Mouse (Mus musculus) adrenal gland, adult 18-20 months (tissue): Measurements from ENCODE around the gene Rassf1. TPM values are rescaled to one million over a fixed set of nuclear protein-coding genes. Genes with fewer than 3 reads are reported as not detected.

Experiments used
- DNase-seq, 2 experiments: peaks; one replicate each; pipeline ENCODE4 v3.0.0; 2021 to 2022; ENCODE audit warnings: low spot score in 2 of 2
- total RNA-seq, 2 experiments: library from RNA; stranded (reverse); gene quantifications; 1 replicate in 1 of 2; 2 replicates in 1 of 2; pipeline ENCODE4 v1.2.3; 2021

Rassf1 gene
- total RNA-seq, 2 experiments from 2014 or later = 16.4 to 24.2 TPM

- no peak for DNase-seq
Observed at GRCm38 (mm10) chr9:107599842-107600241, 48.5 kb downstream of the Rassf1 start.

- DNase-seq = no peak
Observed at GRCm38 (mm10) chr9:107600745-107601144, 49.4 kb downstream of the Rassf1 start.

GRCm38 (mm10) chr9:107601275-107601674 lies 49.9 kb downstream of the Rassf1 start:
- no peak for DNase-seq

- peak; percentile 97 to 98 for DNase-seq
Observed at GRCm38 (mm10) chr9:107602068-107602648, 50.8 kb downstream of the Rassf1 start.

GRCm38 (mm10) chr9:107603251-107603650 lies 51.9 kb downstream of the Rassf1 start:
- no peak for DNase-seq

- DNase-seq = no peak
Observed at GRCm38 (mm10) chr9:107605041-107605661, 53.8 kb downstream of the Rassf1 start.

GRCm38 (mm10) chr9:107606591-107606990 lies 55.2 kb downstream of the Rassf1 start:
- no peak for DNase-seq

GRCm38 (mm10) chr9:107607036-107607435 lies 55.7 kb downstream of the Rassf1 start:
- no peak for DNase-seq

- DNase-seq = no peak
Observed at GRCm38 (mm10) chr9:107607653-107608245, 56.4 kb downstream of the Rassf1 start.

- DNase-seq = no peak
Observed at GRCm38 (mm10) chr9:107608741-107609432, 57.5 kb downstream of the Rassf1 start, which contains the start of gene Sema3b. Gene Sema3b (minus strand): TSS chr9:107609229.

GRCm38 (mm10) chr9:107609433-107609830 lies 58.1 kb downstream of the Rassf1 start:
- DNase-seq = no peak

GRCm38 (mm10) chr9:107611456-107612190 lies 60.3 kb downstream of the Rassf1 start:
- no peak for DNase-seq

Other genes starting within 250 kb of the Rassf1 start
- 10 to 100 TPM; 12.9 to 17.4 TPM for gene Hemk1, start 213.2 kb upstream of the Rassf1 start, total RNA-seq
- 1 to 10 TPM in 1 of 2 experiments, under 1 TPM in 1; 0.30 to 1.3 TPM for gene 6430571L13Rik, start 211.0 kb upstream of the Rassf1 start, total RNA-seq
- gene Cacna2d2, start 151.9 kb upstream of the Rassf1 start, total RNA-seq = 1 to 10 TPM; 5.8 to 6.9 TPM
- gene Tmem115, start 17.6 kb upstream of the Rassf1 start, total RNA-seq = 10 to 100 TPM; 40.0 to 49.5 TPM
- 10 to 100 TPM; 12.8 to 20.2 TPM for gene Cyb561d2, start 9.4 kb upstream of the Rassf1 start, total RNA-seq
- gene Nprl2, start 9.3 kb upstream of the Rassf1 start, total RNA-seq = 10 to 100 TPM; 25.8 to 30.9 TPM
- gene Zmynd10, start 4.3 kb upstream of the Rassf1 start, total RNA-seq = 1 to 10 TPM; 1.0 to 1.1 TPM
- 10 to 100 TPM; 53.9 to 54.3 TPM for gene Tusc2, start 11.7 kb downstream of the Rassf1 start, total RNA-seq
- 10 to 100 TPM; 34.1 to 45.3 TPM for gene Hyal2, start 16.4 kb downstream of the Rassf1 start, total RNA-seq
- gene Hyal1, start 25.4 kb downstream of the Rassf1 start, total RNA-seq = 10 to 100 TPM in 1 of 2 experiments, 1 to 10 TPM in 1; 9.2 to 15.7 TPM
- gene Naa80, start 27.3 kb downstream of the Rassf1 start, total RNA-seq = 10 to 100 TPM; 13.3 to 16.5 TPM
- gene Hyal3, start 29.3 kb downstream of the Rassf1 start, total RNA-seq = 1 to 10 TPM; 1.4 to 1.7 TPM
- 10 to 100 TPM; 38.0 to 41.1 TPM for gene Ifrd2, start 36.1 kb downstream of the Rassf1 start, total RNA-seq
- gene Sema3b, start 57.7 kb downstream of the Rassf1 start, total RNA-seq = 1 to 10 TPM; 5.1 to 6.3 TPM
- 100 to 1,000 TPM; 238 to 263 TPM for gene Gnai2, start 83.8 kb downstream of the Rassf1 start, total RNA-seq
- under 1 TPM; 0.33 to 0.64 TPM for gene Slc38a3, start 118.0 kb downstream of the Rassf1 start, total RNA-seq
- under 1 TPM; 0.22 to 0.56 TPM for gene Gnat1, start 128.2 kb downstream of the Rassf1 start, total RNA-seq
- 10 to 100 TPM; 30.2 to 34.1 TPM for gene Sema3f, start 158.9 kb downstream of the Rassf1 start, total RNA-seq
- 100 to 1,000 TPM; 115 to 118 TPM for gene Rbm5, start 219.4 kb downstream of the Rassf1 start, total RNA-seq